Mouse (Mus musculus): ENCODE data around the gene Vasp. TPM values are rescaled to one million over a fixed set of nuclear protein-coding genes. Genes with fewer than 3 reads are reported as not detected.

Gene Vasp
- polyA plus RNA-seq, 1 experiment from 2014 or later = 85.9 TPM

DNA sequence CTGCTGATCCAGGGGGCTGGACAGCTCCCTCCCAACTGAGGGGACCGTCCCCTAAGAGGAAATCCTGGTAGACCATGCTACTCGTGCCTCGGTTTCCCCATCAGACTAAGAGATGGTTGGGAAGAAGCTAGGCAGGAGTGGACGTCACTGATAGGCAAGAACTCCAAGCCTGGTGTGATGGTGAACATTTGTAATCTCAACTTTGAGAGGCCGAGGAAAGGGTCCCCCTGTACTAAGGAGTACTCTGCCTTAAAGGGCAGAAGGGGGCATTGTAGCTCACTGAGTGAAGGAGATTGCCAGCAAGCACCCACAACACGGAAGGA lies 33.8 kb upstream of the Vasp start:
- no peak for DNase-seq (ENCODE audit: low spot score)
- Histone ChIP-seq H3K36me3 (ENCODE audit: control insufficient read depth, insufficient read depth, low read length) (no peaks in the 10 kb centered on the region), H3K27ac (ENCODE audit: low read depth, low read length) (no peak overlapping the region), H3K9ac (ENCODE audit: low read depth, low read length) (no peak overlapping the region), H3K4me3 (ENCODE audit: low read depth, low read length) (peak overlapping the region; percentile 36; the same call in 1 of the 2 replicates), H3K4me2 (peak overlapping the region; percentile 59; the same call in 1 of the 2 replicates), H3K27me3 (replicated peaks; ENCODE audit: control insufficient read depth, insufficient read depth, low read length) (peaks cover 63% of the 10 kb centered on the region), H3K9me3 (ENCODE audit: control insufficient read depth, low read length) (no peaks in the 10 kb centered on the region), H3K4me1 (replicated peaks; ENCODE audit: control insufficient read depth, insufficient read depth, low read length) (peaks cover 12% of the 10 kb centered on the region)
- WGBS = 9% methylated on average over 6 of the region's 6 CpGs
- no peak for ATAC-seq (replicated peaks; ENCODE audit: low FRiP score)

DNA sequence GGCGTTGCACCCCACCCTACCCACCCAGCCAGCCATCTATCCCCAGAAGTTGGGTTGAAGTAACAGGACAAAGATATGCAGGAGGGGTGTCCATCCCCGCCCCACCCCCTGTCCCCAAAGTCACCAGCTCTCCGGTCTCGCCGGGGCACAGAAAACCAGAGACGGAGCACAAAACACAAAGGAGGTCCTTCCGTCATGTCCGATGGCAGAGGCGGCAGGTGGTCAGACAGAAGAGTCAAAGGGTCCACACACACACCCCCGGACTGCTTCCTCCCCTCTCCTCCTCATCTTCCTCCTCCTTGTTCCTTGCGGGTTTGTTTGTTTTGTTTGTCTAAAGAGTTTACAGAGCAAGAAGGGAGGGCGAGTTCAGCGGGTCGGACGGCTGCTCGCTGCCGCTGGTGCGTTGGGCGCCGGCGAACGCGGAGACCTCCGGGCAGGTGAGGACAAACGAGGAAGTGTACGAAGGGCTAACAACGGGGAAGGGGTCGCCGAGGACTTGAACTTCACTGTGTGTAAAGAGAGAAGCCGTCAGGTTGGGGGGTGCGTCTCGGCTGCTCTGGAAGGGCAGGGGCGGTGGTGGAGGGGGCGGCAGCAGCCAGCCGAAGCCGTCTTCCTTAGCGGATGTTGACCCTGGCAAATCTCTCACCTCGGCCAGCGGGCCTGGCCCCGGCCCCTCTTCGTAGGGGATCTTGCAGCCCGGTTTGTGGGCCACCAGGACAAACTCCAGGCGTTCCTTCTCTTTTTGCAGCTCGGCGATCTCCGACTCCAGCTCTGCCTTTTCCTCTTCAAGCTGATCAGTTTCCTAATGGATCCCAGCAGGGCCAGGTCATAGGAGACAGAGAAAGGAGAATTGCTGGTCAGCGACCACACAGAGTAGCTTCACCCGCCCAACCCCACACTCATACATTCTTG lies 33.1 kb upstream of the Vasp start:
- no peak overlapping the region for H3K9ac ChIP-seq (ENCODE audit: low read depth, low read length)
- H3K27me3 ChIP-seq (replicated peaks; ENCODE audit: control insufficient read depth, insufficient read depth, low read length) = peaks cover 63% of the 10 kb centered on the region
- WGBS = 3% methylated on average over 48 of the region's 48 CpGs
- DNase-seq (ENCODE audit: low spot score) = no peak
- peak overlapping the region; percentile 36 for H3K4me3 ChIP-seq (ENCODE audit: low read depth, low read length)
- peak overlapping the region; percentile 59 for H3K4me2 ChIP-seq
- H3K27ac ChIP-seq (ENCODE audit: low read depth, low read length) = no peak overlapping the region
- H3K36me3 ChIP-seq (ENCODE audit: control insufficient read depth, insufficient read depth, low read length) = no peaks in the 10 kb centered on the region
- H3K9me3 ChIP-seq (ENCODE audit: control insufficient read depth, low read length) = no peaks in the 10 kb centered on the region
- no peak for ATAC-seq (replicated peaks; ENCODE audit: low FRiP score)
- H3K4me1 ChIP-seq (replicated peaks; ENCODE audit: control insufficient read depth, insufficient read depth, low read length) = peaks cover 12% of the 10 kb centered on the region

DNA sequence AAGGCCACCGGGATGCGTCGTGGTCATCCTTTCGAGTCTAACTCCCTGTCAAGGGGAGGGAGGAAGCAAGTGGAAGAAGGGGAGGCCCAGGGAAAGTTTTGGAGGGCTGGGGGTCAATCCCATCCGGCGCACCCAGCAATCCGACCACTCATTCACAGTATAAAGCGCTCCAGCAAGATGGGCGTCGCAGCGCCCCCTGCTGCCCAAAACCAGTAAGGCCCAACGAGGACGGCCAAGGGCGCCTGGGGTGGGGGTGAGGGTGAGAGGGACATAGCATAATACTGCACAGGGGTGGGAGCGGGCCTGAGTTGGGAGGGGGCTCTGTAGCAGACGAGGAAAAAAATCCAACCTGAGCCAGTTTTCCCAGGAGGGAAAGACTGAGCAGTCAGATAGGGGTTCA lies 32.2 kb upstream of the Vasp start:
- no peak overlapping the region for H3K9ac ChIP-seq (ENCODE audit: low read depth, low read length)

GRCm38 (mm10) chr7:19303046-19303305 lies 31.4 kb upstream of the Vasp start:
- no peak overlapping the region for H3K9ac ChIP-seq (ENCODE audit: low read depth, low read length)
- H3K36me3 ChIP-seq (ENCODE audit: control insufficient read depth, insufficient read depth, low read length) = no peaks in the 10 kb centered on the region
- no peaks in the 10 kb centered on the region for H3K9me3 ChIP-seq (ENCODE audit: control insufficient read depth, low read length)
- H3K4me3 ChIP-seq (ENCODE audit: low read depth, low read length) = no peak overlapping the region
- no peak overlapping the region for H3K27ac ChIP-seq (ENCODE audit: low read depth, low read length)
- ATAC-seq (replicated peaks; ENCODE audit: low FRiP score) (no peak), DNase-seq (ENCODE audit: low spot score) (no peak)
- 75% methylated on average over 12 of the region's 12 CpGs for WGBS
- peaks cover 6% of the 10 kb centered on the region for H3K4me1 ChIP-seq (replicated peaks; ENCODE audit: control insufficient read depth, insufficient read depth, low read length)
- H3K27me3 ChIP-seq (replicated peaks; ENCODE audit: control insufficient read depth, insufficient read depth, low read length) = peaks cover 63% of the 10 kb centered on the region
- no peak overlapping the region for H3K4me2 ChIP-seq

More for the DNA sequence above, 32.2 kb upstream of the Vasp start:
- H3K4me2 ChIP-seq = peak overlapping the region; percentile 50
- H3K27me3 ChIP-seq (replicated peaks; ENCODE audit: control insufficient read depth, insufficient read depth, low read length) = peaks cover 63% of the 10 kb centered on the region
- 2% methylated on average over 16 of the region's 16 CpGs for WGBS
- no peaks in the 10 kb centered on the region for H3K9me3 ChIP-seq (ENCODE audit: control insufficient read depth, low read length)
- peak overlapping the region; percentile 28; the same call in 1 of the 2 replicates for H3K4me3 ChIP-seq (ENCODE audit: low read depth, low read length)
- H3K4me1 ChIP-seq (replicated peaks; ENCODE audit: control insufficient read depth, insufficient read depth, low read length) = peaks cover 6% of the 10 kb centered on the region
- H3K36me3 ChIP-seq (ENCODE audit: control insufficient read depth, insufficient read depth, low read length) = no peaks in the 10 kb centered on the region
- no peak overlapping the region for H3K27ac ChIP-seq (ENCODE audit: low read depth, low read length)
- no peak for ATAC-seq (replicated peaks; ENCODE audit: low FRiP score)
- DNase-seq (ENCODE audit: low spot score) = peak; percentile 81

DNA sequence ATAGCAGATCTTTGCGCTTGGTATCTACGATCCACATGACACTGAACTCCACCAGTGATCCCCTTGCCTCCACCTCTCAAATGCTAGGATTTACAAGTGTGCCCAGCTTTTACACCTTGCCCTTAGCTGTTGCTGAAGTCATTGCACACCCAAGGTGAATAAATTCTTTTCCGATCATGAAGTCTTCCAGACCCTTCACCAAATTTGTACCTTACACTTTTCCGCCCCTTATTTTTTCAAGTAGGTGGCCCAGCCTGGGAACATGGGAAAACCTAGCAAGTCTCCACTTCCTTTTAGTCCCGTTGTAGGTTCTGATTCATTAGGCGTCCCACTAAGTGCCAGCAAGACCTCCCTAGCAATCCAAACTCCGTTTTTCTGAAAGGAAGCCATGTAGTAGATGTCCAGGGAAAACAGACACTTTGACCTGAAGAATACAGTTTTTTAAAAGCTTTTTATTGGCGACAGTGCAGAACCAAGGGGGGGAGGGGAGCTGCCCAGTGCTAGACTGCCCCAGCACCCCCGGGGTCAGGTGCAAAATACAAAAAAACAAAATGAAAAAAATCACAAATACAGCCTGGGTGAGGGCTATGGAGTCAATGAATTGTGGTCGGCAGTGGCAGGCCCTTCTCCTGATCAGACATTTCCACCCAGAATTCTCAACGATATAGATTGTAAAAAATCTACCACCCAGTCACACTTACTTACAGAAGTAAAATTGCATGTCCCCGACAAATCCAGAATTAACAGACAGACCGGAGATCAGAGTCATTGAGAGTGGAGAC lies 30.8 kb upstream of the Vasp start:
- Histone ChIP-seq H3K36me3 (ENCODE audit: control insufficient read depth, insufficient read depth, low read length) (no peaks in the 10 kb centered on the region), H3K4me3 (ENCODE audit: low read depth, low read length) (0 out of 2 replicates have a peak overlapping the region, but pooled peaks have one; percentile 10), H3K27me3 (replicated peaks; ENCODE audit: control insufficient read depth, insufficient read depth, low read length) (peaks cover 62% of the 10 kb centered on the region), H3K27ac (ENCODE audit: low read depth, low read length) (no peak overlapping the region), H3K4me2 (peak overlapping the region; percentile 38; the same call in 1 of the 2 replicates), H3K4me1 (replicated peaks; ENCODE audit: control insufficient read depth, insufficient read depth, low read length) (peaks cover 6% of the 10 kb centered on the region), H3K9me3 (ENCODE audit: control insufficient read depth, low read length) (no peaks in the 10 kb centered on the region), H3K9ac (ENCODE audit: low read depth, low read length) (no peak overlapping the region)
- DNase-seq (ENCODE audit: low spot score) (no peak), ATAC-seq (replicated peaks; ENCODE audit: low FRiP score) (no peak)
- WGBS = 49% methylated on average over 13 of the region's 13 CpGs

- peak overlapping the region; percentile 10; the same call in 1 of the 2 replicates for H3K4me3 ChIP-seq (ENCODE audit: low read depth, low read length)
- whole genome bisulfite sequencing = 13% methylated on average over 16 of the region's 16 CpGs
Measured at GRCm38 (mm10) chr7:19301461-19302263, 30.0 kb upstream of the Vasp start.

GRCm38 (mm10) chr7:19300501-19301421 lies 29.1 kb upstream of the Vasp start:
- Histone ChIP-seq H3K36me3 (ENCODE audit: control insufficient read depth, insufficient read depth, low read length) (no peaks in the 10 kb centered on the region), H3K9me3 (ENCODE audit: control insufficient read depth, low read length) (no peaks in the 10 kb centered on the region), H3K9ac (ENCODE audit: low read depth, low read length) (peak overlapping the region; percentile 52; the same call in 1 of the 2 replicates), H3K27ac (ENCODE audit: low read depth, low read length) (no peak overlapping the region), H3K4me2 (peak overlapping the region; percentile 46), H3K27me3 (replicated peaks; ENCODE audit: control insufficient read depth, insufficient read depth, low read length) (peaks cover 45% of the 10 kb centered on the region), H3K4me1 (replicated peaks; ENCODE audit: control insufficient read depth, insufficient read depth, low read length) (peaks cover 6% of the 10 kb centered on the region), H3K4me3 (ENCODE audit: low read depth, low read length) (peak overlapping the region; percentile 51)
- ATAC-seq (replicated peaks; ENCODE audit: low FRiP score) (peak; percentile 83), DNase-seq (ENCODE audit: low spot score) (peak; percentile 71)
- under 1% methylated on average over 29 of the region's 29 CpGs for WGBS

More at GRCm38 (mm10) chr7:19301461-19302263, 30.0 kb upstream of the Vasp start:
- Histone ChIP-seq H3K36me3 (ENCODE audit: control insufficient read depth, insufficient read depth, low read length) (no peaks in the 10 kb centered on the region), H3K9me3 (ENCODE audit: control insufficient read depth, low read length) (no peaks in the 10 kb centered on the region), H3K27me3 (replicated peaks; ENCODE audit: control insufficient read depth, insufficient read depth, low read length) (peaks cover 54% of the 10 kb centered on the region), H3K4me2 (peak overlapping the region; percentile 38), H3K9ac (ENCODE audit: low read depth, low read length) (no peak overlapping the region), H3K4me1 (replicated peaks; ENCODE audit: control insufficient read depth, insufficient read depth, low read length) (peaks cover 6% of the 10 kb centered on the region), H3K27ac (ENCODE audit: low read depth, low read length) (no peak overlapping the region)
- DNase-seq (ENCODE audit: low spot score) = no peak
- no peak for ATAC-seq (replicated peaks; ENCODE audit: low FRiP score)

Measured in liver, embryonic 11.5 days (tissue).